Mouse (Mus musculus): ENCODE data around the gene Pdia5.

GRCm38 (mm10) chr16:35539041-35539440, 48.4 kb upstream of the Pdia5 start:
- TF ChIP-seq GATA1 (IDR thresholded peaks at IDR 0.05; ENCODE audit: low read length) (no peak), TAL1 (IDR thresholded peaks at IDR 0.05; ENCODE audit: low read length) (no peak)
